Mouse (Mus musculus) ES-Bruce4 (cell line): ENCODE results near the gene Ndrg4.

Source experiments
- CTCF ChIP-seq: IDR thresholded peaks from one replicate; pipeline ENCODE4 v1.8.1; 2011; ENCODE audit warnings: low read depth, low read length
- POLR2A ChIP-seq: IDR thresholded peaks from one replicate; pipeline ENCODE4 v1.8.1; 2011; ENCODE audit warnings: low read length; ENCODE audit not compliant: insufficient read depth

- TF ChIP-seq CTCF (no peak), POLR2A (no peak)
These were observed 827 bp downstream of the Ndrg4 start for GRCm38 (mm10) chr8:95677591-95678023.
